Mouse (Mus musculus): Measurements from ENCODE around the gene Focad. TPM values are rescaled to one million over a fixed set of nuclear protein-coding genes. Genes with fewer than 3 reads are reported as not detected.

The Focad gene
- polyA plus RNA-seq, 1 experiment from 2014 or later = 14.8 TPM

- no peaks in the 10 kb centered on the region for H3K9me3 ChIP-seq
- no peaks in the 10 kb centered on the region for H3K27me3 ChIP-seq (ENCODE audit: insufficient read depth, poor library complexity, severe bottlenecking)
- no peak overlapping the region for H3K4me3 ChIP-seq
- WGBS = 72% methylated on average over 1 of the region's 1 CpGs
- H3K36me3 ChIP-seq = 0 out of 2 replicates have a peak, but pooled peaks cover 5% of the 10 kb centered on the region
- no peak overlapping the region for H3K27ac ChIP-seq
- DNase-seq (ENCODE audit: low spot score) = no peak
- H3K4me1 ChIP-seq = no peaks in the 10 kb centered on the region
Measured at GRCm38 (mm10) chr4:88199186-88199585, 104.8 kb downstream of the Focad start.

- no peak for DNase-seq (ENCODE audit: low spot score)
- Histone ChIP-seq H3K36me3 (0 out of 2 replicates have a peak, but pooled peaks cover 5% of the 10 kb centered on the region), H3K27me3 (ENCODE audit: insufficient read depth, poor library complexity, severe bottlenecking) (no peaks in the 10 kb centered on the region), H3K9me3 (no peaks in the 10 kb centered on the region), H3K4me1 (no peaks in the 10 kb centered on the region), H3K27ac (no peak overlapping the region), H3K4me3 (no peak overlapping the region)
- 89% methylated on average over 4 of the region's 4 CpGs for WGBS
Measured at GRCm38 (mm10) chr4:88201047-88201446, 106.6 kb downstream of the Focad start.

GRCm38 (mm10) chr4:88208676-88209075, 114.2 kb downstream of the Focad start:
- 86% methylated on average over 6 of the region's 6 CpGs for WGBS
- no peaks in the 10 kb centered on the region for H3K27me3 ChIP-seq (ENCODE audit: insufficient read depth, poor library complexity, severe bottlenecking)
- no peak overlapping the region for H3K27ac ChIP-seq
- H3K4me3 ChIP-seq = no peak overlapping the region
- H3K4me1 ChIP-seq = peaks cover 9% of the 10 kb centered on the region; the same call in 1 of the 2 replicates
- H3K9me3 ChIP-seq = no peaks in the 10 kb centered on the region
- no peaks in the 10 kb centered on the region for H3K36me3 ChIP-seq
- DNase-seq (ENCODE audit: low spot score) = no peak

GRCm38 (mm10) chr4:88209351-88209814, 115.0 kb downstream of the Focad start:
- H3K4me3 ChIP-seq = no peak overlapping the region
- H3K9me3 ChIP-seq = no peaks in the 10 kb centered on the region
- H3K27me3 ChIP-seq (ENCODE audit: insufficient read depth, poor library complexity, severe bottlenecking) = no peaks in the 10 kb centered on the region
- H3K36me3 ChIP-seq = no peaks in the 10 kb centered on the region
- H3K4me1 ChIP-seq = peaks cover 9% of the 10 kb centered on the region; the same call in 1 of the 2 replicates
- WGBS = 57% methylated on average over 3 of the region's 3 CpGs
- H3K27ac ChIP-seq = no peak overlapping the region
- peak; percentile 79 for DNase-seq (ENCODE audit: low spot score)

GRCm38 (mm10) chr4:88210602-88211001, 116.2 kb downstream of the Focad start:
- H3K27me3 ChIP-seq (ENCODE audit: insufficient read depth, poor library complexity, severe bottlenecking) = no peaks in the 10 kb centered on the region
- no peaks in the 10 kb centered on the region for H3K36me3 ChIP-seq
- 92% methylated on average over 6 of the region's 6 CpGs for WGBS
- peaks cover 9% of the 10 kb centered on the region; the same call in 1 of the 2 replicates for H3K4me1 ChIP-seq
- H3K9me3 ChIP-seq = no peaks in the 10 kb centered on the region
- no peak overlapping the region for H3K4me3 ChIP-seq
- no peak for DNase-seq (ENCODE audit: low spot score)
- no peak overlapping the region for H3K27ac ChIP-seq

- Histone ChIP-seq H3K4me1 (peaks cover 9% of the 10 kb centered on the region; the same call in 1 of the 2 replicates), H3K27ac (no peak overlapping the region), H3K4me3 (no peak overlapping the region), H3K36me3 (no peaks in the 10 kb centered on the region), H3K27me3 (ENCODE audit: insufficient read depth, poor library complexity, severe bottlenecking) (no peaks in the 10 kb centered on the region), H3K9me3 (no peaks in the 10 kb centered on the region)
- no peak for DNase-seq (ENCODE audit: low spot score)
- WGBS = 89% methylated on average over 2 of the region's 2 CpGs
Measured at GRCm38 (mm10) chr4:88211200-88211885, 116.9 kb downstream of the Focad start.

GRCm38 (mm10) chr4:88213895-88214294, 119.5 kb downstream of the Focad start:
- H3K27ac ChIP-seq = no peak overlapping the region
- 98% methylated on average over 3 of the region's 3 CpGs for WGBS
- DNase-seq (ENCODE audit: low spot score) = no peak

GRCm38 (mm10) chr4:88218286-88218685, 123.9 kb downstream of the Focad start:
- Histone ChIP-seq H3K9me3 (no peaks in the 10 kb centered on the region), H3K4me1 (no peaks in the 10 kb centered on the region), H3K27ac (no peak overlapping the region), H3K27me3 (ENCODE audit: insufficient read depth, poor library complexity, severe bottlenecking) (no peaks in the 10 kb centered on the region), H3K36me3 (no peaks in the 10 kb centered on the region), H3K4me3 (no peak overlapping the region)
- no peak for DNase-seq (ENCODE audit: low spot score)
- 68% methylated on average over 6 of the region's 6 CpGs for WGBS

More at GRCm38 (mm10) chr4:88213895-88214294, 119.5 kb downstream of the Focad start:
- Histone ChIP-seq H3K36me3 (no peaks in the 10 kb centered on the region), H3K27me3 (ENCODE audit: insufficient read depth, poor library complexity, severe bottlenecking) (no peaks in the 10 kb centered on the region), H3K4me1 (peaks cover 6% of the 10 kb centered on the region; the same call in 1 of the 2 replicates), H3K4me3 (no peak overlapping the region), H3K9me3 (no peaks in the 10 kb centered on the region)

- no peaks in the 10 kb centered on the region for H3K9me3 ChIP-seq
- H3K27ac ChIP-seq = no peak overlapping the region
- WGBS = 79% methylated on average over 2 of the region's 2 CpGs
- H3K4me1 ChIP-seq = no peaks in the 10 kb centered on the region
- H3K4me3 ChIP-seq = no peak overlapping the region
- DNase-seq (ENCODE audit: low spot score) = no peak
- no peaks in the 10 kb centered on the region for H3K27me3 ChIP-seq (ENCODE audit: insufficient read depth, poor library complexity, severe bottlenecking)
- H3K36me3 ChIP-seq = no peaks in the 10 kb centered on the region
Measured at GRCm38 (mm10) chr4:88218797-88219196, 124.4 kb downstream of the Focad start.

GRCm38 (mm10) chr4:88231375-88231774, 136.9 kb downstream of the Focad start:
- 91% methylated on average over 3 of the region's 3 CpGs for WGBS
- Histone ChIP-seq H3K27me3 (ENCODE audit: insufficient read depth, poor library complexity, severe bottlenecking) (no peaks in the 10 kb centered on the region), H3K9me3 (no peaks in the 10 kb centered on the region), H3K4me3 (no peak overlapping the region), H3K27ac (no peak overlapping the region), H3K36me3 (no peaks in the 10 kb centered on the region), H3K4me1 (no peaks in the 10 kb centered on the region)
- DNase-seq (ENCODE audit: low spot score) = no peak

- Histone ChIP-seq H3K27ac (no peak overlapping the region), H3K27me3 (ENCODE audit: insufficient read depth, poor library complexity, severe bottlenecking) (no peaks in the 10 kb centered on the region), H3K4me1 (no peaks in the 10 kb centered on the region), H3K9me3 (no peaks in the 10 kb centered on the region), H3K4me3 (no peak overlapping the region), H3K36me3 (no peaks in the 10 kb centered on the region)
- DNase-seq (ENCODE audit: low spot score) = no peak
- 80% methylated on average over 6 of the region's 6 CpGs for WGBS
Measured at GRCm38 (mm10) chr4:88235941-88236340, 141.5 kb downstream of the Focad start.

GRCm38 (mm10) chr4:88236926-88237756, 142.7 kb downstream of the Focad start:
- WGBS = 71% methylated on average over 12 of the region's 12 CpGs
- DNase-seq (ENCODE audit: low spot score) = no peak
- Histone ChIP-seq H3K27me3 (ENCODE audit: insufficient read depth, poor library complexity, severe bottlenecking) (no peaks in the 10 kb centered on the region), H3K36me3 (no peaks in the 10 kb centered on the region), H3K4me3 (no peak overlapping the region), H3K9me3 (no peaks in the 10 kb centered on the region), H3K27ac (no peak overlapping the region), H3K4me1 (no peaks in the 10 kb centered on the region)

- no peak for DNase-seq (ENCODE audit: low spot score)
- WGBS = 79% methylated on average over 7 of the region's 7 CpGs
- Histone ChIP-seq H3K27me3 (ENCODE audit: insufficient read depth, poor library complexity, severe bottlenecking) (no peaks in the 10 kb centered on the region), H3K4me1 (no peaks in the 10 kb centered on the region), H3K36me3 (no peaks in the 10 kb centered on the region), H3K4me3 (no peak overlapping the region), H3K27ac (no peak overlapping the region), H3K9me3 (no peaks in the 10 kb centered on the region)
Measured at GRCm38 (mm10) chr4:88238351-88238750, 143.9 kb downstream of the Focad start.
